Mouse (Mus musculus) hindbrain, embryonic 10.5 days (tissue): ENCODE results near the gene Hist1h2bj. TPM values are rescaled to one million over a fixed set of nuclear protein-coding genes. Genes with fewer than 3 reads are reported as not detected.
"Not testable (repeated sequence)": the region's sequence is repeated elsewhere in the genome, so short reads cannot be mapped to it uniquely, and the experiment has no call there.

Experiments
- DNase-seq: peaks from one replicate; pipeline ENCODE4 v3.0.0-alpha.2; 2017; ENCODE audit warnings: low spot score
- H3K27ac ChIP-seq: fragments of 300-500 bp; sonication (generic); 2 replicates; pipeline ENCODE4 v1.5.1; 2016; ENCODE audit warnings: mild to moderate bottlenecking, moderate library complexity
- H3K27me3 ChIP-seq: fragments of 300-500 bp; sonication (generic); 2 replicates; pipeline ENCODE4 v1.6.1; 2016; ENCODE audit warnings: mild to moderate bottlenecking; ENCODE audit not compliant: poor library complexity, insufficient read depth, severe bottlenecking
- H3K36me3 ChIP-seq: fragments of 300-500 bp; sonication (generic); 2 replicates; pipeline ENCODE4 v1.6.1; 2016; ENCODE audit warnings: mild to moderate bottlenecking, moderate library complexity
- H3K4me1 ChIP-seq: fragments of 300-500 bp; sonication (generic); replicated peaks from 2 replicates; pipeline ENCODE4 v1.6.1; 2016; ENCODE audit warnings: mild to moderate bottlenecking
- H3K4me3 ChIP-seq: fragments of 300-500 bp; sonication (generic); 2 replicates; pipeline ENCODE4 v1.5.1; 2016; ENCODE audit warnings: mild to moderate bottlenecking, moderate library complexity
- H3K9me3 ChIP-seq: fragments of 300-500 bp; sonication (generic); 2 replicates; pipeline ENCODE4 v1.6.1; 2016; ENCODE audit warnings: mild to moderate bottlenecking, moderate library complexity
- WGBS: fragments of 180-500 bp; shearing (Covaris S2); methylation state at CpG from one replicate; pipeline ENCODE4 v1.1.7; 2016; 5-methylcytosine and 5-hydroxymethylcytosine counted together
- polyA plus RNA-seq: library from polyadenylated mRNA; unstranded; fragments of >200 nt; fragmentation: Nextera tagmentation; extraction: Ambion mirVana; gene quantifications from 2 replicates; pipeline ENCODE4 v1.2.1, GENCODE M21; 2016

Hist1h2bj gene
- polyA plus RNA-seq, 1 experiment from 2014 or later: 15.5 TPM

DNA sequence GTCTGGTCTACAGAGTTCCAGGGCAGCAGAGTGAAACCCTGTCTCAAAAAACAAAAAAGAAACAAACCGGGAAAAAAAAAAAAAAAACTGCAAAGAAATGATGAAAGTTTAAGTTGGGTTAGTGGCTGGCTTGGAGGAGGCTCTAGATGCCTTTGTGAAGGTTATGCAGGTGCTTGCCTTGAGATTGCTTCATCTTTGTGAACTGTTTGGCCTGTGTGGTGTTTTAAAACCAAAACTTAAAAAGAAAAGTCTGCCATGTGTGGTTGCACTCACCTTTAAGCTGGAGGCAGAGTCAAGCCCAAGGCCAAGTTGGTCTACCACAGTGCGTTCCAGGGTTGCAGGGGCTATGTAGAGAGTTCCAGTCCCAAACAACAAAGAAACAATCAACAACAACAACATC is 6.0 kb downstream of the Hist1h2bj start:
- no peak for DNase-seq
- no peaks in the 10 kb centered on the region for H3K9me3 ChIP-seq
- peaks cover 16% of the 10 kb centered on the region for H3K4me1 ChIP-seq
- H3K27me3 ChIP-seq: no peaks in the 10 kb centered on the region
- WGBS: 65% methylated on average over 2 of the region's 2 CpGs
- H3K36me3 ChIP-seq: no peaks in the 10 kb centered on the region
- H3K27ac ChIP-seq: no peak overlapping the region
- no peak overlapping the region for H3K4me3 ChIP-seq

DNA sequence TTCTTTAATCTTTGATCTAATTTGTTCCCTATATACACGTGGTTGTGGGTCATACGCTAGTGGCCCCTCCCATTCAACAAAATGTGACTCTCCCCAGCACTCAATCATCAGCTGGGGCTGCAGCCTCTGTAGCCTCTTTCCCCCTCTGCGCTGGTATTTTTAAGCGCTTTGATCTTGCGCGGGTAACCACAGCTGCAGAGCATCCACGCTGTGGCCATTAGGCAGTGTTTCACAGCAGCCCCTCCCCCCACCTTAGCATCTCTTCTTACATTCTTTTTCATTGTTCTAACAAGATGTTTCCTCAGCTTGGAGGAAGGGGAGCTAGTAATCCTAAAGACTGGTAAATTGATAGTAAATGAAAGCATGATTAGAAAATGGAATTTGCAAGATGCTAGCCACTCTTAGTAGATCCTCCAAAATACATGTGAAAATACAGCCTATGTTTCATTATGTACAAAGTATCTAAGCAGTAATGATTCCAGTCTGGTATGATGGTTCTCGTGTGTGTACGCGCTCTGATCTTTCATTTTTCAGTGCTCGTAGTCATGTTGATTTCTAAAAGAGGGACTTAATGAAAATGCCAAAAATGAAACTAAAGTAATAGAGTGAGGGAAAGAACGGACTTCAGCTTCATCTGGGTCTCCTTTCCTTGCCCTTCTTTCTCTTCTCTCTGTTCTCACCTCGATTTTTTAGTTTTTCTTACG is 6.9 kb downstream of the Hist1h2bj start:
- peak; percentile 82 for DNase-seq
- 1% methylated on average over 14 of the region's 14 CpGs for WGBS
- H3K4me3 ChIP-seq: peak overlapping the region; percentile 59
- H3K27me3 ChIP-seq: no peaks in the 10 kb centered on the region
- H3K4me1 ChIP-seq: peaks cover 10% of the 10 kb centered on the region; the same call in 1 of the 2 replicates
- no peaks in the 10 kb centered on the region for H3K9me3 ChIP-seq
- H3K27ac ChIP-seq: peak overlapping the region; percentile 87
- no peaks in the 10 kb centered on the region for H3K36me3 ChIP-seq

DNA sequence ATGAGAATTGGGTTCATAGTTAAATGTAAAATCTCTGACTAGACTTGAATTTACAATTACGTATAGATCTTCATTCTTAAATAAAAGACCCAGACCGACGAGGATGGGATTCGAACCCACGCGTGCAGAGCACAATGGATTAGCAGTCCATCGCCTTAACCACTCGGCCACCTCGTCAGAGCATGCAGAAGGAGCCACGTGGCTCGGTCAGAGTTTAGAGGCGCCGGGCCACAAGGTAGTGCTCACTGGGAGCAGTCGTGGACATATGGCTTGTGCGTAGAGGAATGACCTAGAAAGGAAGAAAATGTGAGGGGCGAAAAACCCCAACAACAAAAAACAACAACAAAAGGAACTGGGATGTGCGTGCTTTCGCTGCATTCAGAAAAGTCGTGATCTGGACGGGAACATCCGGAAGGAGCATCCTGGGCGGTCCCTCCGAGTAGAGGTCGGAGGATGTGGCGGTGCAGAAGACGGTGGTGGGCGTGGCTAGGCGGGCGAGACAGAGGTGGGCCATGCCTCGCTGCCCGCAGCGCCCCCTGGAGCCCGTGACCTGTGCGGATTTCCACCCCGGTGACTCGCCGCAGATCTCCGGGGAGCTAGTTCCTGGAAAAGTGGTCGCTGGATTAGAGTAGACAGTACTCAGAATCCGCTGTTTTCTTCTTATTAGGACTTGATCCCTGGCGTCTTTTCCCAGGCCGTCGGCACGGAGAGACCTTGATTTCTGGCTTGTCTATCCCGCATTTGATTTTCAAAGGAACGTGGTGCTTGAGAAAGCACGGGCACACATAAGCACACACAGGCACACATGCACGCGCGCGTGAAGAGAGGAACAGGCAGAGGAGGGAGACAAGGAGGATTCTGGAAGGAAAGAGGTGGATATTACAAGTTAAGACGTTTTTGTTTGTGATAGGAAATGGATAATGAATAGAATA is 7.8 kb downstream of the Hist1h2bj start:
- H3K4me1 ChIP-seq: peaks cover 8% of the 10 kb centered on the region; the same call in 1 of the 2 replicates
- no peaks in the 10 kb centered on the region for H3K27me3 ChIP-seq
- no peaks in the 10 kb centered on the region for H3K9me3 ChIP-seq
- no peaks in the 10 kb centered on the region for H3K36me3 ChIP-seq
- peak; percentile 95 for DNase-seq
- peak overlapping the region; percentile 59 for H3K4me3 ChIP-seq
- WGBS: under 1% methylated on average over 52 of the region's 52 CpGs
- peak overlapping the region; percentile 87 for H3K27ac ChIP-seq

DNA sequence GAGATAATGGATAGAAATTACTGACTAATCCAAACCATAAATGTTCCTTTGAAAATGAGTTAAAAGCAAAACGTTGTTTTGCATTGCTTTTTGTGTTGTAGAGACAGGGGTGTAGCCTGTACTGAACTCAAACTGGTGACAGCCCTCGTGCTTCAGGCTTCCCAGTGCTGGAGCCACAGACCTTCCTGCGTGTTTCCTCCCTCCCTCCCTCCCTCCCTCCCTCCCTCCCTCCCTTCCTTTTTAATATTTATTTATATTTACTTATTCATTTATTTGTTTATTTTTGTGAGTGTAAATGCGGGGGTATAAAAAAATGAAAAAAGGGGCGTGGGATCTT is 8.5 kb downstream of the Hist1h2bj start:
- Histone ChIP-seq H3K4me1 (peaks cover 8% of the 10 kb centered on the region; the same call in 1 of the 2 replicates), H3K27me3 (no peaks in the 10 kb centered on the region), H3K27ac (peak overlapping the region; percentile 87), H3K9me3 (no peaks in the 10 kb centered on the region), H3K4me3 (peak overlapping the region; percentile 59), H3K36me3 (no peaks in the 10 kb centered on the region)
- DNase-seq: no peak
- 13% methylated on average over 5 of the region's 5 CpGs for WGBS

DNA sequence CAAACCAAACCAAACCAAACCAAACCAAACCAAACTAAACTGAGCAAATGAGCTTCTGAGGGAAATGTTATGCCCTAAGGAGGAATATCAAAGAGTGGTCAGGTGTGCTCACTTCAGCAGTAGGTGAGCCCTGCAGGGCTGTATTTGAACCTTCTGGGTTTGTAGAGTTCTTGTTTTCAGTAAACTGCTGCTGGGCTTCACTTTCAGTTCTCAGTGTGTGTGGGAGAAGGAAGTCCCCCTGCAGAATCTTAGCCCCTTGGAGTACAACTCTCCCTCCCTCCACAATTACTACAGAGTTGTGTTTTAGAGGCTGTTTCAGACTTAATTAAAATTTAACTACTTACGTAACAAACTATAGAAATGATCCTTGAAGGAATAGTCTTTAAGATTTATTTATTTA is 10.7 kb downstream of the Hist1h2bj start:
- Histone ChIP-seq H3K9me3 (no peaks in the 10 kb centered on the region), H3K4me3 (no peak overlapping the region), H3K36me3 (no peaks in the 10 kb centered on the region), H3K4me1 (peaks cover 8% of the 10 kb centered on the region; the same call in 1 of the 2 replicates), H3K27me3 (no peaks in the 10 kb centered on the region), H3K27ac (no peak overlapping the region)
- no peak for DNase-seq
- WGBS: 98% methylated on average over 1 of the region's 1 CpGs

DNA sequence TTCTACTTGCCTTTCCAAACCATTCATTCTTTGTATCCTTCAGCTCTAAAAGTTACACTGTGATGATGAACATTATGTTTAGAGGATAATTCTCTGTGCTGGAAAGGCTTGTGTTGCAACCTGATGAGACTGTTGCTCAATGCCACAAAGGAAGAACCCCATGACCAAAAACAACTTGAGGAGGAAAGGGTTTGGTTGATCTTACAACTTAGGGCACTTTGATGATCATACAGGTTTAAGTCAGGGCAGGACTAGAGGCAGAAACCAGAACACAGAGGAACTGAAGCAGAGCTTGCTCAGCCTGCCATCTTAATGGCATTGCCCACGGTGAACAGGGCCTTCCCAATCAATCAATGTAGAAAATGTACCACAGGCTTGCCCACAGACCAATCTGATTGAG is 18.4 kb downstream of the Hist1h2bj start:
- Histone ChIP-seq H3K4me3 (no peak overlapping the region), H3K27ac (no peak overlapping the region), H3K36me3 (no peaks in the 10 kb centered on the region), H3K27me3 (no peaks in the 10 kb centered on the region), H3K9me3 (peaks cover 1% of the 10 kb centered on the region; the same call in 1 of the 2 replicates), H3K4me1 (no peaks in the 10 kb centered on the region)
- no peak for DNase-seq
- WGBS: 70% methylated on average over 1 of the region's 1 CpGs

DNA sequence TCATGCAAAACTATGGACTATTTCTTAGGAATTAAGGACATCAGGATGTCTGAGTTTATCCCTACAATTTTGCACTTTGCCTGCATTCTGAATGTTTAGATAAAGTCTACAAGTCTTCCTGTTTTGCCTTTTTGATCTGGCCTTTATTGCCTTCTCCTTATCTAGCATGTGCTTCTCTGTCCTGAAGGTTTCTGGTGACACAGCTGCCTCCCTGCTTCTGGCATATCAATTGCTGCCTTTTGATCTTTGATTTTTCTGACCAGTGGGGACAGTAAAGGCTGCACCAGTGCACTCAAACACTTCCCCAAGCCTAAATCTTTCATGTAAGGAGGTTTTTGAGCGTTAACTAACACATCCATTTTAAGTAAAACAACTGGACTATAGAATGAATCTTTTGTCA is 20.5 kb downstream of the Hist1h2bj start:
- Histone ChIP-seq H3K27ac (no peak overlapping the region), H3K9me3 (peaks cover 4% of the 10 kb centered on the region; the same call in 1 of the 2 replicates), H3K4me3 (no peak overlapping the region), H3K4me1 (no peaks in the 10 kb centered on the region), H3K36me3 (no peaks in the 10 kb centered on the region), H3K27me3 (no peaks in the 10 kb centered on the region)
- 82% methylated on average over 1 of the region's 1 CpGs for WGBS
- DNase-seq: no peak

DNA sequence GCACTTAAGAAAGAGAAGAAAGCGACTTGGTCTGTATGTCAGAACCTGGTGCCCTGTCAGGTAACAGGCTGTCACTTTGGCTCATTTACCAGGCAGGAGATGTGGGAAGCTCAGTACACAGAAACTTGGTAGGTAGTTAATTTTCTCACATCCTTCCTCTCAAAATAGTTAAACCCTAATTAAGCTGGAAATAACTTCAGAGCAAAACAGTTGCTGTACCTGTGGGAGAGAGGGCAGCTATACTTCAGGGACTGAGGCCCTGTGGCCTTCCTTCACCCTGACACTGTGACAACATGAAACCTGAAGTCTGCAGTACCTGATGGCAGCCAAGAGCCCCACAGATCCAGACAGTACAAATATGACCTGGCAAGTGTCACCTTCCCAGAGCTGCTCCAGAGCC is 41.1 kb downstream of the Hist1h2bj start, which contains the start of gene Vmn1r188:
Vmn1r188 (plus strand) TSS at position 301 of the 400 bp plus-strand sequence.
- H3K27me3 ChIP-seq, H3K36me3 ChIP-seq, H3K9me3 ChIP-seq, DNase-seq, H3K4me1 ChIP-seq, H3K27ac ChIP-seq, H3K4me3 ChIP-seq: not testable (repeated sequence)
- 91% methylated on average over 1 of the region's 1 CpGs for WGBS

Other genes starting within 250 kb of the Hist1h2bj start
- gene Hist1h2bq, start 233.0 kb upstream of the Hist1h2bj start, polyA plus RNA-seq: 18.9 and 20.9 TPM in 2 replicates
- gene Hist1h2ao, start 232.7 kb upstream of the Hist1h2bj start, polyA plus RNA-seq: 2.3 TPM in 1 of 2 replicates, not detected in the other
- gene Hist1h4m, start 231.5 kb upstream of the Hist1h2bj start, polyA plus RNA-seq: not detected in 2 replicates
- gene Hist1h4n, start 211.0 kb upstream of the Hist1h2bj start, polyA plus RNA-seq: 9.7 and 10.0 TPM in 2 replicates
- gene Hist1h2ap, start 209.7 kb upstream of the Hist1h2bj start, polyA plus RNA-seq: 6,234 and 6,449 TPM in 2 replicates
- gene Hist1h2br, start 209.5 kb upstream of the Hist1h2bj start, polyA plus RNA-seq: 19.3 and 21.2 TPM in 2 replicates
- 20.6 and 24.7 TPM in 2 replicates for gene Zfp184, start 98.1 kb upstream of the Hist1h2bj start, polyA plus RNA-seq
- gene Pom121l2, start 62.0 kb upstream of the Hist1h2bj start, polyA plus RNA-seq: 0.07 TPM in 1 of 2 replicates, not detected in the other
- 0.18 TPM in 1 of 2 replicates, not detected in the other for gene Prss16, start 33.5 kb upstream of the Hist1h2bj start, polyA plus RNA-seq
- 5.5 and 11.0 TPM in 2 replicates for gene Hist1h2ah, start 7.6 kb upstream of the Hist1h2bj start, polyA plus RNA-seq
- gene Hist1h2bk, start 7.3 kb upstream of the Hist1h2bj start, polyA plus RNA-seq: 6.6 and 6.9 TPM in 2 replicates
- gene Hist1h4i, start 1.9 kb upstream of the Hist1h2bj start, polyA plus RNA-seq: 33.6 and 41.8 TPM in 2 replicates
- 63.1 and 65.4 TPM in 2 replicates for gene Hist1h2ag, start 270 bp upstream of the Hist1h2bj start, polyA plus RNA-seq
- not detected in 2 replicates for gene Vmn1r188, start 41.2 kb downstream of the Hist1h2bj start, polyA plus RNA-seq
- gene Vmn1r189, start 62.6 kb downstream of the Hist1h2bj start, polyA plus RNA-seq: not detected in 2 replicates
- not detected in 2 replicates for gene Vmn1r191, start 140.8 kb downstream of the Hist1h2bj start, polyA plus RNA-seq
- gene Vmn1r192, start 147.9 kb downstream of the Hist1h2bj start, polyA plus RNA-seq: not detected in 2 replicates
- gene Vmn1r193, start 179.9 kb downstream of the Hist1h2bj start, polyA plus RNA-seq: not detected in 2 replicates
- not detected in 2 replicates for gene Vmn1r194, start 201.0 kb downstream of the Hist1h2bj start, polyA plus RNA-seq
- gene Vmn1r195, start 227.3 kb downstream of the Hist1h2bj start, polyA plus RNA-seq: not detected in 2 replicates
- not detected in 2 replicates for gene Vmn1r196, start 246.7 kb downstream of the Hist1h2bj start, polyA plus RNA-seq